9 mouse cellular contexts compared by ENCODE assay signal in the genomic region with DNA sequence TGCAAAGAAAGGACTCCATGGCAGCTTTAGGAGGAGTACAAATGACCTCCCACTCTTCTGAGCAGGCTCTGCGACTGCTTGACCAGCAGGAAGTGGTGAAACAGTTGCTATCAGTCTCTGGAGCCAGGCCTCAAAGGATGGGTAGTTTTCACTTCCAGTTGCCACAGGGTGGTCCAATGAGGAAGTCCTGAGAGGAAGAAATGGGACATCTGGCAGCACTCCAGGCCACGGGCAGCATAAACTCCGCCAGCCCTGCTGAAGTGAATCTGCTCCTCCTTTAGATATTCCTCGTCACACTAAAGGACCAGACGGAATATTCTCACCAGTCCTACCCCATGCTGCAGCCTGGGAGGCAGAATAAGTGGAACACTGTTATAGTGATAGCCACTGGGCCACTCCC. TPM values are rescaled to one million over a fixed set of nuclear protein-coding genes. Genes with fewer than 3 reads are reported as not detected.
DNase-seq lines count a peak whose midpoint lies in the region; ATAC-seq lines count a peak whose summit lies in the region.
"Had no signal": no experiment of that assay in that cellular context is flagged by ENCODE, and none has a peak within 500 bp of the region (broad histone marks: within the 10 kb centered on the region; RNA-seq: fewer than 3 reads in every experiment).

No protein-coding gene starts in this region.

- H3K27me3 ChIP-seq in kidney, embryonic 14.5 days (ENCODE audit: control insufficient read depth, insufficient read depth, low read length) = no peaks in the 10 kb centered on the region

- H3K9ac ChIP-seq in kidney, embryonic 14.5 days (ENCODE audit: low read depth, low read length) = no peak overlapping the region

- no peak overlapping the region for H3K4me2 ChIP-seq in kidney, embryonic 14.5 days (replicated peaks; ENCODE audit: low read depth, low read length)

- 77% methylated on average over 5 of the region's 5 CpGs for WGBS in kidney, embryonic 14.5 days

- DNase-seq in cerebellum, postnatal 25 days = peak; percentile 31 to 45
- no peak for DNase-seq in cerebellum, adult 9-11 months
- peak; percentile 55 for DNase-seq in right cerebral cortex, postnatal 4 days
- DNase-seq in right cerebral cortex, adult 18-20 months = no peak
- peak; percentile 42 to 45 for DNase-seq in monocyte, adult 2 months (ENCODE audit: low read depth in 1 of 2, low spot score in 2 of 2)
- DNase-seq in urinary bladder, postnatal 25 days (ENCODE audit: low spot score) = no peak

- no peaks in the 10 kb centered on the region for H3K9me3 ChIP-seq in kidney, embryonic 14.5 days (ENCODE audit: control insufficient read depth, low read length)

- H3K36me3 ChIP-seq in kidney, embryonic 14.5 days (ENCODE audit: control insufficient read depth, insufficient read depth, low read length) = peaks cover 24% of the 10 kb centered on the region

- no peak overlapping the region for H3K4me3 ChIP-seq in kidney, embryonic 14.5 days (ENCODE audit: low read length)
- H3K4me3 ChIP-seq: layer of hippocampus, adult 2 months had no signal

- no peak overlapping the region for H3K27ac ChIP-seq in kidney, embryonic 14.5 days (ENCODE audit: low read depth, low read length)
- H3K27ac ChIP-seq: layer of hippocampus, adult 2 months had no signal

- ATAC-seq in kidney, embryonic 14.5 days (ENCODE audit: low FRiP score, low TSS enrichment) = peak; percentile 15; the same call in 1 of the 2 replicates
- ATAC-seq in erythroid progenitor cell, adult 5-6 weeks (replicated peaks; ENCODE audit: low FRiP score, poor library complexity, severe bottlenecking) = no peak

- H3K4me1 ChIP-seq in kidney, embryonic 14.5 days (ENCODE audit: control insufficient read depth, insufficient read depth, low read length) = peaks cover 3% of the 10 kb centered on the region; the same call in 1 of the 2 replicates

RNA-seq across cellular contexts. Expression of a gene that starts 32.3 kb away (rescaled TPM):
- not detected in 2 replicates for polyA plus RNA-seq in kidney, embryonic 14.5 days (2014; fragmentation: Nextera tagmentation; extraction: Ambion mirVana)
- total RNA-seq in erythroid progenitor cell, adult 5-6 weeks (2015; ENCODE audit: low replicate concordance) = not detected in 2 replicates
- total RNA-seq in erythroid progenitor cell, adult 5-6 weeks (2017; ENCODE audit: low replicate concordance) = not detected in 2 replicates
- total RNA-seq: layer of hippocampus, adult 2 months had no signal

Comparison
In these comparisons a context has a peak if more than half of its experiments do, and no peak if none do; other contexts are left out.
1. DNase-seq: peak in cerebellum, postnatal 25 days (2 of 2), right cerebral cortex, postnatal 4 days (single experiment) and monocyte, adult 2 months (2 of 2); none in cerebellum, adult 9-11 months (single experiment), right cerebral cortex, adult 18-20 months (single experiment) and urinary bladder, postnatal 25 days (single experiment).